Mouse (Mus musculus) limb, embryonic 15.5 days (tissue): ENCODE data around the gene Nek8. TPM values are rescaled to one million over a fixed set of nuclear protein-coding genes. Genes with fewer than 3 reads are reported as not detected.

Experiments
- ATAC-seq: fragments of 200-750 bp; cut with Nextera tagmentation; 2 replicates; pipeline ENCODE4 v1.8.0; 2017; ENCODE audit warnings: low read depth, moderate TSS enrichment; ENCODE audit not compliant: insufficient number of reproducible peaks, low FRiP score, low TSS enrichment
- H3K27ac ChIP-seq: fragments of 300-500 bp; sonication (generic); 2 replicates; pipeline ENCODE4 v1.5.1; 2015; ENCODE audit warnings: moderate library complexity, mild to moderate bottlenecking, inconsistent platforms
- H3K27me3 ChIP-seq: fragments of 300-500 bp; sonication (generic); 2 replicates; pipeline ENCODE4 v1.6.1; 2015; ENCODE audit warnings: inconsistent platforms
- H3K36me3 ChIP-seq: fragments of 300-500 bp; sonication (generic); 2 replicates; pipeline ENCODE4 v1.6.1; 2015; ENCODE audit warnings: inconsistent platforms
- H3K4me1 ChIP-seq: fragments of 300-500 bp; sonication (generic); 2 replicates; pipeline ENCODE4 v1.6.1; 2015; ENCODE audit warnings: inconsistent platforms
- H3K4me2 ChIP-seq: fragments of 300-500 bp; sonication (generic); 2 replicates; pipeline ENCODE4 v1.6.1; 2015; ENCODE audit warnings: mild to moderate bottlenecking, inconsistent platforms
- H3K4me3 ChIP-seq: fragments of 300-500 bp; sonication (generic); 2 replicates; pipeline ENCODE4 v1.5.1; 2015; ENCODE audit warnings: mild to moderate bottlenecking, inconsistent platforms
- H3K9ac ChIP-seq: fragments of 300-500 bp; sonication (generic); 2 replicates; pipeline ENCODE4 v1.6.1; 2015; ENCODE audit warnings: inconsistent platforms
- H3K9me3 ChIP-seq: fragments of 300-500 bp; sonication (generic); 2 replicates; pipeline ENCODE4 v1.6.1; 2016; ENCODE audit warnings: inconsistent platforms
- WGBS: fragments of 180-500 bp; shearing (Covaris S2); methylation state at CpG from one replicate; pipeline ENCODE4 v1.1.7; 2015; 5-methylcytosine and 5-hydroxymethylcytosine counted together
- polyA plus RNA-seq: library from polyadenylated mRNA; unstranded; fragments of >200 nt; fragmentation: Nextera tagmentation; extraction: Ambion mirVana; gene quantifications from 2 replicates; pipeline ENCODE4 v1.2.1, GENCODE M21; 2015

The Nek8 gene
- polyA plus RNA-seq, 1 experiment from 2014 or later: 16.2 TPM

GRCm38 (mm10) chr11:78182450-78182849 is 6.0 kb upstream of the Nek8 start:
- Histone ChIP-seq H3K36me3 (peaks cover 28% of the 10 kb centered on the region), H3K4me1 (peaks cover 41% of the 10 kb centered on the region), H3K9me3 (no peaks in the 10 kb centered on the region), H3K4me2 (peak overlapping the region; percentile 49), H3K27me3 (no peaks in the 10 kb centered on the region), H3K9ac (peak overlapping the region; percentile 87), H3K4me3 (peak overlapping the region; percentile 93), H3K27ac (0 out of 2 replicates have a peak overlapping the region, but pooled peaks have one; percentile 96)
- ATAC-seq: no peak
- WGBS: 9% methylated on average over 7 of the region's 7 CpGs

- no peaks in the 10 kb centered on the region for H3K9me3 ChIP-seq
- no peak overlapping the region for H3K9ac ChIP-seq
- WGBS: 48% methylated on average over 2 of the region's 2 CpGs
- ATAC-seq: no peak
- no peaks in the 10 kb centered on the region for H3K27me3 ChIP-seq
- H3K27ac ChIP-seq: no peak overlapping the region
- H3K4me3 ChIP-seq: peak overlapping the region; percentile 93
- peaks cover 28% of the 10 kb centered on the region for H3K36me3 ChIP-seq
- H3K4me1 ChIP-seq: peaks cover 43% of the 10 kb centered on the region
- H3K4me2 ChIP-seq: peak overlapping the region; percentile 49
Observed at GRCm38 (mm10) chr11:78181830-78182357, 5.4 kb upstream of the Nek8 start.

DNA sequence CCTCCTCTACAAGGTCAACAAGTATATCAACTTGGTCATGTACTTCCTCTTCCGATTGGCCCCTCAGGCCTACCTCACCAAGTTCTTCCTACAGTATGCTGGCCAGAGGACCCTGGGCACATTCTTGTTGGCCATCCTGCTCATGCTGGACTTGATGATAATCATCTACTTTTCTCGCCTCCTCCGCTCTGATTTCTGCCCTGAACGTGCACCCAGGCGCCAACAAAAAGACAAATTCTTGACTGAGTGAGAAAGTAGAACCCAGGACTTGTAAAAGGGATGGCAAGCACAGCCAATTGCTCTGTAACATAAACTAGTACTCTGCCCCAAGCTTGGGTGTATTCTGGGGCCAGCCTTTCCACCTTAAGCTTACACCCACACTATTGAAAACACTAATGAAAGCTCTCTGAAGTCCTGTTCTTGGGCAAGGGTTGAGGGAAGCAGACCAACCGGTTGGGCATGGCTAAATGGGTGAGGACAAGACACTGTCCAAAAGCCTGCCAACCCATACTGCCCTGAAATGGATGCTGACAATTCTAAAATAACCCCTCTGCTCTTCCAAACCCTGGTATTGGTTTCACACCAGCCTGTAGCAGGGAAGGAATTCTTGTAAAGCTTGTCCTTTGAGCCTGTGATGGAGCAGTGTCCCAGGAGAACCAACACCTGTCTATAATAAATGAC is 3.7 kb upstream of the Nek8 start:
- H3K4me1 ChIP-seq: peaks cover 50% of the 10 kb centered on the region
- H3K36me3 ChIP-seq: peaks cover 28% of the 10 kb centered on the region
- no peak overlapping the region for H3K4me3 ChIP-seq
- 74% methylated on average over 6 of the region's 6 CpGs for WGBS
- peak overlapping the region; percentile 7; the same call in 1 of the 2 replicates for H3K27ac ChIP-seq
- H3K9me3 ChIP-seq: no peaks in the 10 kb centered on the region
- H3K4me2 ChIP-seq: peak overlapping the region; percentile 83; the same call in 1 of the 2 replicates
- no peak overlapping the region for H3K9ac ChIP-seq
- no peak for ATAC-seq
- no peaks in the 10 kb centered on the region for H3K27me3 ChIP-seq

- Histone ChIP-seq H3K27me3 (no peaks in the 10 kb centered on the region), H3K4me1 (peaks cover 50% of the 10 kb centered on the region), H3K9ac (peak overlapping the region; percentile 57; the same call in 1 of the 2 replicates), H3K4me2 (peak overlapping the region; percentile 83), H3K36me3 (peaks cover 28% of the 10 kb centered on the region), H3K4me3 (peak overlapping the region; percentile 73), H3K27ac (peak overlapping the region; percentile 97), H3K9me3 (no peaks in the 10 kb centered on the region)
- no peak for ATAC-seq
- 26% methylated on average over 8 of the region's 8 CpGs for WGBS
Observed at GRCm38 (mm10) chr11:78179438-78179999, 3.0 kb upstream of the Nek8 start.

DNA sequence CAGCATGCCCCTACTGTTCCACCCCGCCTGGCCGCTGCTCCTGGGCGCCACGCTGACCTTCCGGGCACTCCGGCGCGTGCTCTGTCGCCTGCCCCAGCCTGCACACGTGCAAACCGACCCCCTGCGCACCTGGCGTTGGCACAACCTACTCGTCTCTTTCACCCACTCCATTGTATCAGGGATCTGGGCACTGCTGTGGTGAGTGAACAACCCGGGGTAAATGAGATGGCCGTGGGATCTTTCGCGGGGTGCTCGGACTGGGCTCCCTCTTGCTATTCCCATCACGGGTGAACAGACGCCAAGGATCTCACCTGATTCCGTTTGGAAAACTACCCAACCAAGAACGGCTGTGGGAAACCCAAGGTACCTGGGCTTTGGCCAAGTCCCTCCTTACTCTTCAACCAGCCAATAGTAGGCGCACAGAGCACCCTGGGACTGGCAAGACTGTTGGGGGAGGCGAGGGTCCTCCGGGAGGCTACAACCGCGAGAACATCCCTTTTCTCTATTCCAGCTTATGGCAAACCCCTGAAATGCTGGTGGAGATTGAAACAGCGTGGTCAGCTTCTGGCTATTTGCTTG is 2.5 kb upstream of the Nek8 start:
- Histone ChIP-seq H3K4me1 (peaks cover 46% of the 10 kb centered on the region), H3K4me2 (peak overlapping the region; percentile 83), H3K4me3 (peak overlapping the region; percentile 73), H3K9ac (peak overlapping the region; percentile 57), H3K9me3 (no peaks in the 10 kb centered on the region), H3K27ac (peak overlapping the region; percentile 97), H3K27me3 (no peaks in the 10 kb centered on the region), H3K36me3 (peaks cover 28% of the 10 kb centered on the region)
- peak; percentile 0; the same call in 1 of the 2 replicates for ATAC-seq
- under 1% methylated on average over 29 of the region's 29 CpGs for WGBS

DNA sequence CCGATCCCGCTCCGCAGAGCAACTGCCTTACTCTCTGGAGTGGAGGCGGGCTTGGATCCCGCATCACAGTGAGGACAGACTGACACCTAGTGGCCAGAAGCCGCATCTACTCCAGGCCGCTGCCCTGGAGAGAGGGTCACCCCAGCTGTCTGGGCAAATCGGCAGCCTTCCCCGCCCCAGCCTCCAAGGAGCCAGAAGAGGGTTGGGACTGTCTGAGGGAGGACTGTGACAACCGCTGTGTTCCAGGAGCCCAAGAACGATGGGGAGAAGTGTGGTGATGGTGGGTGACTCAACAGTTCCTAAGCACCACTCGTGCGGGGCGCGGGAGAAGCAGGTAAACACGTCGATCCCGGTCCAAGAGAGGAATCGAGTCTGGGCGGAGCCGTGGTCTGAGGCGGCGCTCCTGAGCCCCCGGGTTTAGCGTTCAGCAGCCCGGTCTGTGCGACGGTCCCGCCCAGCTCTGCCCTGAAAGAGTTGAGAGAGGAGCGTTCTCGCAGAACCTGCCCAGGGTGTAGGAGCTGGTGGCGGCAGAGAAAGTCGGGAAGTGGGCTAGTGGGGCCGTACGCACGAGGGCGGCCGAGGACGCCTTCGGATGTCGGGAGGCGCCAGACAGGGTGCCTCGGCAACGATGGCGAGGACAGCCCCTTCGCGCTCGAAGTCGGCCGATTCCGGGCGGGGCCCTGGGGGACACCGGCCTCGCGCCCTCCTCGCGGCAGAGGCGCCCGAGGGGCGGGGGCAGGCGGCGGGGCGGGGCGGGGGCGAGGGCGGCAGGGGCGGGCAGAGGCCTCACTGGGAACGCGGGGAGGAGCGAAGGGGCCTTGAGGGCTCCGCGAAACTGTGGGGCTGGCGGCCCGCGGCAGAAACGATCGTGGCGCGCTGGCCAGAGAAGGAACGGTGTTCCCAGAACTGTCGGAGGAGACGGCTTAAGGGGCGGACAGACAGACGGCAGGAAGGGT is 1.7 kb upstream of the Nek8 start:
- Histone ChIP-seq H3K36me3 (peaks cover 28% of the 10 kb centered on the region), H3K27ac (peak overlapping the region; percentile 97), H3K9me3 (no peaks in the 10 kb centered on the region), H3K9ac (peak overlapping the region; percentile 57), H3K4me1 (peaks cover 44% of the 10 kb centered on the region), H3K4me2 (peak overlapping the region; percentile 83), H3K4me3 (peak overlapping the region; percentile 73), H3K27me3 (no peaks in the 10 kb centered on the region)
- under 1% methylated on average over 84 of the region's 84 CpGs for WGBS
- peak; percentile 83 for ATAC-seq

- no peak for ATAC-seq
- under 1% methylated on average over 10 of the region's 10 CpGs for WGBS
- H3K27me3 ChIP-seq: no peaks in the 10 kb centered on the region
- H3K9me3 ChIP-seq: no peaks in the 10 kb centered on the region
- peak overlapping the region; percentile 97 for H3K27ac ChIP-seq
- H3K4me1 ChIP-seq: peaks cover 44% of the 10 kb centered on the region
- peak overlapping the region; percentile 73 for H3K4me3 ChIP-seq
- H3K4me2 ChIP-seq: peak overlapping the region; percentile 83
- H3K9ac ChIP-seq: peak overlapping the region; percentile 33; the same call in 1 of the 2 replicates
- H3K36me3 ChIP-seq: peaks cover 32% of the 10 kb centered on the region
Observed at GRCm38 (mm10) chr11:78177437-78177836, 962 bp upstream of the Nek8 start.

- peak overlapping the region; percentile 33; the same call in 1 of the 2 replicates for H3K9ac ChIP-seq
- H3K36me3 ChIP-seq: peaks cover 34% of the 10 kb centered on the region
- H3K4me3 ChIP-seq: peak overlapping the region; percentile 73
- H3K27me3 ChIP-seq: no peaks in the 10 kb centered on the region
- H3K4me1 ChIP-seq: peaks cover 39% of the 10 kb centered on the region
- under 1% methylated on average over 23 of the region's 23 CpGs for WGBS
- peak overlapping the region; percentile 97 for H3K27ac ChIP-seq
- no peaks in the 10 kb centered on the region for H3K9me3 ChIP-seq
- ATAC-seq: no peak
- H3K4me2 ChIP-seq: peak overlapping the region; percentile 83
Observed at GRCm38 (mm10) chr11:78176905-78177331, 443 bp upstream of the Nek8 start.

GRCm38 (mm10) chr11:78175771-78176401 is 589 bp downstream of the Nek8 start:
- Histone ChIP-seq H3K9ac (peak overlapping the region; percentile 33; the same call in 1 of the 2 replicates), H3K36me3 (peaks cover 24% of the 10 kb centered on the region), H3K9me3 (no peaks in the 10 kb centered on the region), H3K27ac (peak overlapping the region; percentile 97), H3K4me1 (peaks cover 33% of the 10 kb centered on the region), H3K4me3 (peak overlapping the region; percentile 73), H3K4me2 (peak overlapping the region; percentile 83), H3K27me3 (no peaks in the 10 kb centered on the region)
- ATAC-seq: no peak
- 4% methylated on average over 9 of the region's 10 CpGs for whole genome bisulfite sequencing

GRCm38 (mm10) chr11:78174506-78174905 is 2.0 kb downstream of the Nek8 start:
- peaks cover 21% of the 10 kb centered on the region for H3K4me1 ChIP-seq
- H3K4me2 ChIP-seq: no peak overlapping the region
- 76% methylated on average over 3 of the region's 3 CpGs for WGBS
- H3K4me3 ChIP-seq: no peak overlapping the region
- no peak overlapping the region for H3K27ac ChIP-seq
- H3K9ac ChIP-seq: no peak overlapping the region
- H3K9me3 ChIP-seq: no peaks in the 10 kb centered on the region
- H3K27me3 ChIP-seq: no peaks in the 10 kb centered on the region
- ATAC-seq: no peak
- H3K36me3 ChIP-seq: peaks cover 17% of the 10 kb centered on the region
